Mouse (Mus musculus): ENCODE data around the gene Foxn4. TPM values are rescaled to one million over a fixed set of nuclear protein-coding genes. Genes with fewer than 3 reads are reported as not detected.

The Foxn4 gene
- polyA plus RNA-seq, 2 experiments, result 0.09 TPM; not detected in 1

DNA sequence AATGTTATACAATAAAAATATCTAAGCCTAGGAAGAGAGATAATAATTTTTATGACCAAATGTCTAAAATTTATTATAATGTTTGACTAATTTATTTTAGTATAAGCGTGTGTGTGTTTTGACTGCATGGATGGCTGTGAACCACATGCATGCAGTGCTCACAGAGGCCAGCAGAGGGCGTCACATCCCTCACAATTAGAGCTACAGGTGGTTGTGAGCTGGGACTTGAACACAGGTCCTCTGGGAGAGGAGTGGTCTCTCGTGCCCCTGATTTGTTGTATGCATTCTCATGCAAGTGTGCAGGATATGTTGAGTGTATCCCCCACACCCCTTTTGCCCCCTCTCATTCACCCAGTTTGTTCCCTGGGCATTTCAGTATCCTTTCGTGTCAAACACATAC is 12.5 kb upstream of the Foxn4 start:
- no peaks in the 10 kb centered on the region for H3K4me1 ChIP-seq (ENCODE audit: control insufficient read depth, insufficient read depth, low read length)
- no peak for TF ChIP-seq POLR2A (IDR thresholded peaks at IDR 0.05; ENCODE audit: borderline replicate concordance, extremely low read depth, insufficient read depth, insufficient read length)
- WGBS, result 78% methylated on average over 4 of the region's 4 CpGs
- no peaks in the 10 kb centered on the region for H3K27me3 ChIP-seq (ENCODE audit: control insufficient read depth, insufficient read depth, low read length)
- no peaks in the 10 kb centered on the region for H3K36me3 ChIP-seq (ENCODE audit: control insufficient read depth, insufficient read depth, low read length)
- ATAC-seq (ENCODE audit: low FRiP score, low read depth) (no peak), DNase-seq (ENCODE audit: low spot score) (no peak)
- no peak overlapping the region for H3K4me2 ChIP-seq (replicated peaks; ENCODE audit: low read depth, low read length, severe bottlenecking)
- H3K27ac ChIP-seq (replicated peaks; ENCODE audit: low read depth, low read length), result no peak overlapping the region
- no peaks in the 10 kb centered on the region for H3K9me3 ChIP-seq (ENCODE audit: control insufficient read depth, low read length)
- H3K4me3 ChIP-seq (replicated peaks; ENCODE audit: low read length), result no peak overlapping the region
- H3K9ac ChIP-seq (ENCODE audit: low read depth, low read length, severe bottlenecking), result no peak overlapping the region

- no peak for TF ChIP-seq POLR2A (IDR thresholded peaks at IDR 0.05; ENCODE audit: borderline replicate concordance, extremely low read depth, insufficient read depth, insufficient read length)
- no peaks in the 10 kb centered on the region for H3K36me3 ChIP-seq (ENCODE audit: control insufficient read depth, insufficient read depth, low read length)
- ATAC-seq (ENCODE audit: low FRiP score, low read depth) (no peak), DNase-seq (ENCODE audit: low spot score) (no peak)
- no peak overlapping the region for H3K4me3 ChIP-seq (replicated peaks; ENCODE audit: low read length)
- H3K9me3 ChIP-seq (ENCODE audit: control insufficient read depth, low read length), result no peaks in the 10 kb centered on the region
- H3K4me1 ChIP-seq (ENCODE audit: control insufficient read depth, insufficient read depth, low read length), result no peaks in the 10 kb centered on the region
- H3K27me3 ChIP-seq (ENCODE audit: control insufficient read depth, insufficient read depth, low read length), result no peaks in the 10 kb centered on the region
- no peak overlapping the region for H3K4me2 ChIP-seq (replicated peaks; ENCODE audit: low read depth, low read length, severe bottlenecking)
- no peak overlapping the region for H3K27ac ChIP-seq (replicated peaks; ENCODE audit: low read depth, low read length)
- WGBS, result 43% methylated on average over 3 of the region's 3 CpGs
- H3K9ac ChIP-seq (ENCODE audit: low read depth, low read length, severe bottlenecking), result no peak overlapping the region
Observed at GRCm38 (mm10) chr5:114285398-114285700, 11.7 kb upstream of the Foxn4 start.

DNA sequence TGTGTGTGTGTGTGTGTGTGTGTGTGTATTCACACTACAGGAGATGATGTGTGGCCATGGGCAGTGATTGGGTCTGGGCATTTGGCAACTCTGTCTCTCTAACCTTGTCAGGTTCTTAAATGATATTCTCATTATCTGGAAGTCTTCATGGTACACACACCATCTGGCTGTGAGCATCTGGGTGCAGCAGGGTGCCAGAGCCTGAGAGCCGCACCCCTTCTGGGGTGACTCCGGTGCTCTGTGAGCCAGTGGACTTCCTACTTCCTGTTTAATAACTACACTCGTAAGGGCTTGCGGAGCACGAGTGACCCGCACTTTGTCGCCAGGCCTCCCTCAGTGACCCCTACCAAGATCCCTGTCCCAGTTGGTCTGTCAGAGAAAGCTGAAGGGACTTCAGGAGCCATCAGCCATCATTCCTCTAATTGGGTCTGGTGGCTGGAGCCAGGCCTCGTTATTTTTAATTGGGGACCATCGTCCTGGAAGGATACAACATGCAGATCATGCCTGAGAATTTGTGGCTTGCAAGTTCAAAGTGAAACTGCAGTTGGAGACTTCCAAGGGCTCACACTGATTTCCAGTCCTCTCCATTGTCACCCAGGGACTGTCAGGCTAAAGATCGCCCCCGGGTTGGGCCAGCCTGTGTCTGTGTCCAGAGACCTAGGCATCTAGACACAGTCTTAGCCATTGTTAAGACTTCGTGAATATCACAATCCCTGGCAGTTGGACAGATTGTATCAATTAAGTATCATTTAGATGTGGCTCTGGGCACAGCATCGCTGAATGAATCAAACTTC is 11.2 kb upstream of the Foxn4 start:
- H3K4me2 ChIP-seq (replicated peaks; ENCODE audit: low read depth, low read length, severe bottlenecking), result no peak overlapping the region
- TF ChIP-seq POLR2A (IDR thresholded peaks at IDR 0.05; ENCODE audit: borderline replicate concordance, extremely low read depth, insufficient read depth, insufficient read length), result no peak
- H3K27ac ChIP-seq (replicated peaks; ENCODE audit: low read depth, low read length), result no peak overlapping the region
- H3K27me3 ChIP-seq (ENCODE audit: control insufficient read depth, insufficient read depth, low read length), result no peaks in the 10 kb centered on the region
- H3K36me3 ChIP-seq (ENCODE audit: control insufficient read depth, insufficient read depth, low read length), result no peaks in the 10 kb centered on the region
- H3K9me3 ChIP-seq (ENCODE audit: control insufficient read depth, low read length), result no peaks in the 10 kb centered on the region
- WGBS, result 36% methylated on average over 13 of the region's 13 CpGs
- ATAC-seq (ENCODE audit: low FRiP score, low read depth), result no peak
- no peak for DNase-seq (ENCODE audit: low spot score)
- H3K4me1 ChIP-seq (ENCODE audit: control insufficient read depth, insufficient read depth, low read length), result no peaks in the 10 kb centered on the region
- no peak overlapping the region for H3K4me3 ChIP-seq (replicated peaks; ENCODE audit: low read length)
- H3K9ac ChIP-seq (ENCODE audit: low read depth, low read length, severe bottlenecking), result no peak overlapping the region

GRCm38 (mm10) chr5:114282346-114282745 is 8.7 kb upstream of the Foxn4 start:
- WGBS, result 45% methylated on average over 6 of the region's 6 CpGs
- no peak overlapping the region for H3K4me3 ChIP-seq (replicated peaks; ENCODE audit: low read length)
- peaks cover 7% of the 10 kb centered on the region; the same call in 1 of the 2 replicates for H3K27me3 ChIP-seq (ENCODE audit: control insufficient read depth, insufficient read depth, low read length)
- no peak overlapping the region for H3K9ac ChIP-seq (ENCODE audit: low read depth, low read length, severe bottlenecking)
- H3K4me1 ChIP-seq (ENCODE audit: control insufficient read depth, insufficient read depth, low read length), result no peaks in the 10 kb centered on the region
- ATAC-seq (ENCODE audit: low FRiP score, low read depth), result no peak
- no peak overlapping the region for H3K4me2 ChIP-seq (replicated peaks; ENCODE audit: low read depth, low read length, severe bottlenecking)
- no peak for DNase-seq (ENCODE audit: low spot score)
- no peak for TF ChIP-seq POLR2A (IDR thresholded peaks at IDR 0.05; ENCODE audit: borderline replicate concordance, extremely low read depth, insufficient read depth, insufficient read length)
- H3K36me3 ChIP-seq (ENCODE audit: control insufficient read depth, insufficient read depth, low read length), result no peaks in the 10 kb centered on the region
- no peaks in the 10 kb centered on the region for H3K9me3 ChIP-seq (ENCODE audit: control insufficient read depth, low read length)
- no peak overlapping the region for H3K27ac ChIP-seq (replicated peaks; ENCODE audit: low read depth, low read length)

- H3K27me3 ChIP-seq (ENCODE audit: control insufficient read depth, insufficient read depth, low read length), result peaks cover 33% of the 10 kb centered on the region
- no peak overlapping the region for H3K4me3 ChIP-seq (replicated peaks; ENCODE audit: low read length)
- no peak overlapping the region for H3K4me2 ChIP-seq (replicated peaks; ENCODE audit: low read depth, low read length, severe bottlenecking)
- 54% methylated on average over 12 of the region's 12 CpGs for WGBS
- no peaks in the 10 kb centered on the region for H3K9me3 ChIP-seq (ENCODE audit: control insufficient read depth, low read length)
- no peak overlapping the region for H3K9ac ChIP-seq (ENCODE audit: low read depth, low read length, severe bottlenecking)
- ATAC-seq (ENCODE audit: low FRiP score, low read depth) (no peak), DNase-seq (ENCODE audit: low spot score) (no peak)
- H3K27ac ChIP-seq (replicated peaks; ENCODE audit: low read depth, low read length), result no peak overlapping the region
- no peak for TF ChIP-seq POLR2A (IDR thresholded peaks at IDR 0.05; ENCODE audit: borderline replicate concordance, extremely low read depth, insufficient read depth, insufficient read length)
- no peaks in the 10 kb centered on the region for H3K36me3 ChIP-seq (ENCODE audit: control insufficient read depth, insufficient read depth, low read length)
- no peaks in the 10 kb centered on the region for H3K4me1 ChIP-seq (ENCODE audit: control insufficient read depth, insufficient read depth, low read length)
Observed at GRCm38 (mm10) chr5:114279382-114280143, 6.0 kb upstream of the Foxn4 start.
